1 mouse cellular context compared by ENCODE assay signal in genomic region chr3:96268776-96269378, GRCm38 (mm10).
A peak's percentile ranks its signal among the peaks of the same experiment; 100 is the strongest.
TF ChIP-seq lines count a peak whose summit lies in the region.

No protein-coding gene starts in this region.

TF ChIP-seq in MEL, 35 proteins besides CTCF, POLR2A, EP300 and RAD21:
- TF ChIP-seq POLR2AphosphoS5 (IDR thresholded peaks at IDR 0.05; ENCODE audit: borderline replicate concordance, low read depth, low read length): peak; percentile 85; the same call in 1 of the 2 replicates
